Mouse (Mus musculus) hindbrain, embryonic 12.5 days (tissue): ENCODE results near the gene Npcd. TPM values are rescaled to one million over a fixed set of nuclear protein-coding genes. Genes with fewer than 3 reads are reported as not detected.

Experiments
- ATAC-seq: fragments of 200-750 bp; cut with Nextera tagmentation; 2 replicates; pipeline ENCODE4 v1.8.0; 2017; ENCODE audit warnings: moderate TSS enrichment; ENCODE audit not compliant: low FRiP score
- H3K27ac ChIP-seq: fragments of 300-500 bp; sonication (generic); 2 replicates; pipeline ENCODE4 v1.5.1; 2016; ENCODE audit warnings: mild to moderate bottlenecking
- H3K27me3 ChIP-seq: fragments of 300-500 bp; sonication (generic); 2 replicates; pipeline ENCODE4 v1.6.1; 2016; ENCODE audit warnings: mild to moderate bottlenecking
- H3K36me3 ChIP-seq: fragments of 300-500 bp; sonication (generic); 2 replicates; pipeline ENCODE4 v1.6.1; 2016; ENCODE audit warnings: mild to moderate bottlenecking
- H3K4me1 ChIP-seq: fragments of 300-500 bp; sonication (generic); 2 replicates; pipeline ENCODE4 v1.6.1; 2016
- H3K4me2 ChIP-seq: fragments of 300-500 bp; sonication (generic); replicated peaks from 2 replicates; pipeline ENCODE4 v1.6.1; 2016; ENCODE audit warnings: mild to moderate bottlenecking
- H3K4me3 ChIP-seq: fragments of 300-500 bp; sonication (generic); 2 replicates; pipeline ENCODE4 v1.5.1; 2016; ENCODE audit warnings: mild to moderate bottlenecking
- H3K9ac ChIP-seq: fragments of 300-500 bp; sonication (generic); 2 replicates; pipeline ENCODE4 v1.6.1; 2016; ENCODE audit warnings: mild to moderate bottlenecking, moderate library complexity
- H3K9me3 ChIP-seq: fragments of 300-500 bp; sonication (generic); replicated peaks from 2 replicates; pipeline ENCODE4 v1.6.1; 2016; ENCODE audit warnings: mild to moderate bottlenecking
- WGBS: fragments of 180-500 bp; shearing (Covaris S2); methylation state at CpG from one replicate; pipeline ENCODE4 v1.1.7; 2016; 5-methylcytosine and 5-hydroxymethylcytosine counted together
- polyA plus RNA-seq: library from polyadenylated mRNA; unstranded; fragments of >200 nt; fragmentation: Nextera tagmentation; extraction: Ambion mirVana; gene quantifications from 2 replicates; pipeline ENCODE4 v1.2.1, GENCODE M21; 2016

Gene Npcd
- polyA plus RNA-seq, 1 experiment from 2014 or later, result 0.61 TPM

DNA sequence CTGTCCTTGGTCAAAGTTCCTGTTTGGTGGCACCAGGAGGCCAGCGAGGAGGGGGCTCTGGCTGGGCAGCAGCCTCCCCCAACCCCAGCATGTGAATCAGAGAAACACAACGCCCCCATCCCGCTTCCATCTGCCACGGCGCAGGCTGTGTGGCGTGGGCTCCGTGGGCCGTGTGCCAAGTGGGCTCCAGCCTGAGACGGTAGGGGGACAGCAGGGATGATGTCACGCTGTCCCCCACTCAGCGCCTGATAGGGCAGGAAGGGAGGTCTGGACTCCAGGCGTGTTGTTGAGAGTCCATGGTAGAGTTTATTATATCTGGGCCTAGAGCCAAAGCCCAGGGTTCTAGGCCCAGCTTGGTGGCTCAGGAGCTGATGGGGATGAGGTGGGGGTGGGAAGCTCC, 37.8 kb downstream of the Npcd start:
- Histone ChIP-seq H3K9me3 (no peaks in the 10 kb centered on the region), H3K9ac (no peak overlapping the region), H3K4me3 (no peak overlapping the region), H3K36me3 (no peaks in the 10 kb centered on the region), H3K27ac (no peak overlapping the region), H3K27me3 (peaks cover 19% of the 10 kb centered on the region), H3K4me2 (no peak overlapping the region), H3K4me1 (peaks cover 10% of the 10 kb centered on the region)
- 83% methylated on average over 12 of the region's 12 CpGs for whole genome bisulfite sequencing
- ATAC-seq, result no peak

DNA sequence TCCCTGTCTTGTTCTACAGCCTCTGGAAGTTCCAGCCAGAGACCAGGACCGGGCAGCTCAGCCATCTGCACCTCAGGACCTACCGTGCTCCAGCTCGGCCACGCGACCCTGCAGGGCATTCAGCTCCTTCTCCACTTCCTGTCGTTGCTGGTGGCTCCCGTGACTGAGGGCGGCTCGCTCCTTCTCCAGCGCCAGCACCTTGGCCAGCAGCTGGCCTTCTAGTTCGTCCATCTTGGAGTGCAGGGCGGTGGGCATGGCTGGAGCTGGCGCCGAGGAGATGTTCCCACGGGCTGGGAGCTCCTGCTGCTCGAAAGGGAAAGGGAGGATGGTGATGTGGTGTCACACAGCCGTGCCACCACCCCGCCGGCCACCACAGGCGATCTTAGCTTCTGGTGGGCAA, 39.9 kb downstream of the Npcd start:
- H3K4me2 ChIP-seq, result no peak overlapping the region
- H3K9ac ChIP-seq, result no peak overlapping the region
- no peak for ATAC-seq
- H3K9me3 ChIP-seq, result no peaks in the 10 kb centered on the region
- H3K4me3 ChIP-seq, result no peak overlapping the region
- H3K4me1 ChIP-seq, result peaks cover 3% of the 10 kb centered on the region; the same call in 1 of the 2 replicates
- H3K27ac ChIP-seq, result no peak overlapping the region
- WGBS, result 33% methylated on average over 20 of the region's 20 CpGs
- H3K36me3 ChIP-seq, result no peaks in the 10 kb centered on the region
- H3K27me3 ChIP-seq, result peaks cover 28% of the 10 kb centered on the region

DNA sequence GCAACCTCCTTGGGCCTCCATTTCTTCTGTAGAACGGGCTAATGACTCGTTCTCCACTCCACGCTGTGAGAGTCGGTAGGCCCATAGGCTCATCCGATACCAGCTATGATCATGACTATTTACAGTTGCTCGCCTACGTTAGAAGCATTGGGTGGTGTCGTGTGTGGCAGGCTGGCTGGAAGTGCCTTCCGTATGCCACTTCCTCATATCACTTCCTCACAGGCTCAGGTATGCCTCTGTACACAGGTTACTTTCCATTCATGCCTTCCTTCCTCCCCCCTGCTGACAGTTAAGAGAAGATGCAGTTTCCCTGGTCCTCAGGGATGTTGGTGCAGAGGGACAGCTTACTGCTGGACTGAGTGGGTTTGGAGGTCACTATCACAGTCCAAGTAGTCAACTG, 41.0 kb downstream of the Npcd start:
- H3K9me3 ChIP-seq, result no peaks in the 10 kb centered on the region
- no peak overlapping the region for H3K4me3 ChIP-seq
- no peak overlapping the region for H3K9ac ChIP-seq
- H3K27me3 ChIP-seq, result peaks cover 28% of the 10 kb centered on the region
- peaks cover 7% of the 10 kb centered on the region for H3K4me1 ChIP-seq
- no peaks in the 10 kb centered on the region for H3K36me3 ChIP-seq
- no peak overlapping the region for H3K27ac ChIP-seq
- WGBS, result 87% methylated on average over 9 of the region's 9 CpGs
- no peak for ATAC-seq
- no peak overlapping the region for H3K4me2 ChIP-seq

DNA sequence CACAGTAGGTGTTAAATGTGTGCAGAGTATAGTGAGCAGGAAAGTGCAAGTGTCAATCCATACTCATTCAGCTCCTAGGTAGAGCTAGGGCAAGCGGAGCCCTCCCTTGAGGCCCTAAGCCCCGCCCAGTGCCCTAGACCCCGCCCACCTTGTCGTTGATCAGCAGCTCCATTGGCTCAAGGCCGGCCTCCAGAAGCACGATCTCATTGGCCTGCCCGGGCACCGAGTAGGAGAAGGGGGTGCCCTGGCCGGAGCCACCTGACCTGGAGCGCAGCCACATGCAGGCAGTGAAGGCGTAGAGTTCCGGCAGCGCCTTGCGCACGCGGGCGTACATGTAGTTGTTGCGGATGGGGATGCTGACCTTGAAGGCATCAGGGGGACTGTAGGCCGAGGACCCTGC, 41.6 kb downstream of the Npcd start:
- ATAC-seq, result no peak
- 16% methylated on average over 19 of the region's 19 CpGs for WGBS

DNA sequence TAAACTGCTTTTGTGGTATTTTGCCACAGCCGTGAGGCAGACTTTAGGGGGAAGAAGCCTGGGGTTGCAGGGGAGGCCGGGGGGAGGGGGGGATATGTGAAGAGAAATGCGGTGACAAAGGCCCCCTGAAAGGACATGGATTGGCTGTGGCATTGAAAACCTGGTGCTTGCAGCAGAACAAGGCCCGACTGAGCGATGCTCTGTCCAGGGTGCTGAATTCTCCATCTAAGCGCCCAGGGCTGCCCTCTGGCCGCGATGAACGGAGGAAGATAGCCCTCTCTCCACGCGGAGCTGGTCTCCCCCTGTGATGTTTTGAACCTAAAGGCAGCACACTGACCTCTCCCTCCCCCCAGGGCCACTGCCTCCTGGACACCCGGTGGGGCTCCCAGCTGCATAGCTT, 42.5 kb downstream of the Npcd start:
- ATAC-seq, result no peak
- H3K4me1 ChIP-seq, result peaks cover 19% of the 10 kb centered on the region
- 3% methylated on average over 12 of the region's 12 CpGs for WGBS
- no peaks in the 10 kb centered on the region for H3K9me3 ChIP-seq
- H3K36me3 ChIP-seq, result no peaks in the 10 kb centered on the region
- no peak overlapping the region for H3K9ac ChIP-seq
- no peak overlapping the region for H3K27ac ChIP-seq
- H3K4me2 ChIP-seq, result no peak overlapping the region
- H3K27me3 ChIP-seq, result peaks cover 28% of the 10 kb centered on the region
- no peak overlapping the region for H3K4me3 ChIP-seq

More for the DNA sequence above, 41.6 kb downstream of the Npcd start:
- no peaks in the 10 kb centered on the region for H3K9me3 ChIP-seq
- H3K4me1 ChIP-seq, result peaks cover 13% of the 10 kb centered on the region
- H3K9ac ChIP-seq, result no peak overlapping the region
- H3K27ac ChIP-seq, result no peak overlapping the region
- 0 out of 2 replicates have a peak overlapping the region, but pooled peaks have one; percentile 4 for H3K4me2 ChIP-seq
- H3K4me3 ChIP-seq, result no peak overlapping the region
- H3K36me3 ChIP-seq, result no peaks in the 10 kb centered on the region
- H3K27me3 ChIP-seq, result peaks cover 28% of the 10 kb centered on the region

DNA sequence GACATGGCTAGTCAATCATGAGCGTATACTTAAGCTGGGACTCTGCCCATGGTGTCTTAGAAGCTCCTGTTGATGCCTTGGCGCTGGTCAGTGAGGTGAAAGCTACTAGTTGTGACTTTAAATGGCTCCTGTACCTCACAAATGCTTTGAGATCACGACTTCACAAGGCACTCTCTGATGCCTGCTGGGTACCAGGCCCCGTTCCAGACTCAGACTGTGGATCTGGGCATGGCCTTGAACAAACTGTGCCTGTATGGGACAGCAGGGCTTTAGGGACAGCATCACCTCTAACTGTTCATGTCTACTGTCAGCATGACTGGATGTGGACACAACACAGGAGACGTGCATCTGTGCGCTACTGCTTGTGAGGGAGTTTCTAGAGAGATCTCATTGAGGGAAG, 43.1 kb downstream of the Npcd start:
- WGBS, result 87% methylated on average over 6 of the region's 6 CpGs
- H3K4me2 ChIP-seq, result no peak overlapping the region
- no peaks in the 10 kb centered on the region for H3K9me3 ChIP-seq
- no peaks in the 10 kb centered on the region for H3K36me3 ChIP-seq
- no peak overlapping the region for H3K4me3 ChIP-seq
- no peak for ATAC-seq
- H3K27ac ChIP-seq, result no peak overlapping the region
- peaks cover 19% of the 10 kb centered on the region for H3K4me1 ChIP-seq
- H3K27me3 ChIP-seq, result peaks cover 28% of the 10 kb centered on the region
- H3K9ac ChIP-seq, result no peak overlapping the region

DNA sequence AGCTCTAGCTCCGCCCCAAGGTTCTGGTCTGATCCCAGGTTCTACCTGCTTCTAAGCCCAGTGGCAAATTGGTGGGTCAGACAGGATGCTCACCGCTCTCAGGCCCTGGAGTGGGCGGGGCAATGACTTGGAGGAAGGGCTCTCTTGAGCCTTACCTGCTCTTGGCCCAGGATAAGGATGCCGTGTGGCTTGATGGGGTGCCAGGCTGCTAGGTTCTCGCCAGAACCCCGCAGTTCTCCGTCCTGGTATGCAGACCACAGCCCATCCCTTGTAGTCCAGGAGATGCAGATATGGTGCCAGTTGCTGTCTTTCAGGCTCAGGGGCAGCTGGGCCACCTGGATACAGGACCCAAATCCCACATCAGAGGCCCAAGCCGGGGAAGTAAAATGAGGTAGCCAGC, 43.9 kb downstream of the Npcd start:
- Histone ChIP-seq H3K27me3 (peaks cover 28% of the 10 kb centered on the region), H3K4me2 (no peak overlapping the region), H3K9me3 (no peaks in the 10 kb centered on the region), H3K36me3 (no peaks in the 10 kb centered on the region), H3K9ac (no peak overlapping the region), H3K4me3 (no peak overlapping the region), H3K27ac (no peak overlapping the region), H3K4me1 (peaks cover 19% of the 10 kb centered on the region)
- 54% methylated on average over 8 of the region's 8 CpGs for WGBS
- ATAC-seq, result no peak

DNA sequence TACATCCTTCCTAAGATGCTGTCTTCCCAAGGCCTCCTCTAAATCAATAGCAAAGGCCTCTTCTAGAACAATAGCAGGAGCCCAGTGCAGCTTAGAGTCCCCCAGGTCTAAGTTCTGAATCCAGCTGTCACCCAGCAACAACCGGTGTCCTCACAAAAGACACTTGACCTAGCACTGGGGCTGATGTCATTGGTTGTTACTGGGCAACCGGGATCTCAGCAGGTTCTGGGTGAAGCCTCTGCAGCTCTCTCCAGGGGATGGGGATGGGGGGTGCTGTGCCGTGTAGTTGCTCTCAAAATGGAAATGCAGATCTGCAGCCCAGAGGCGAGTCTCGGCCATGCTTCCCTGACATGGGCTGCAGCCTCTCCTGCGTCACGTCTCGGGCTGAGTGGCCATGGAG, 46.2 kb downstream of the Npcd start:
- 0 out of 2 replicates have a peak, but pooled peaks have one; percentile 47 for ATAC-seq
- peak overlapping the region; percentile 68 for H3K27ac ChIP-seq
- no peak overlapping the region; the same call in 1 of the 2 replicates for H3K4me2 ChIP-seq
- H3K9ac ChIP-seq, result no peak overlapping the region
- peaks cover 28% of the 10 kb centered on the region for H3K27me3 ChIP-seq
- H3K4me3 ChIP-seq, result no peak overlapping the region
- no peaks in the 10 kb centered on the region for H3K9me3 ChIP-seq
- WGBS, result 37% methylated on average over 8 of the region's 8 CpGs
- H3K4me1 ChIP-seq, result peaks cover 19% of the 10 kb centered on the region
- no peaks in the 10 kb centered on the region for H3K36me3 ChIP-seq

DNA sequence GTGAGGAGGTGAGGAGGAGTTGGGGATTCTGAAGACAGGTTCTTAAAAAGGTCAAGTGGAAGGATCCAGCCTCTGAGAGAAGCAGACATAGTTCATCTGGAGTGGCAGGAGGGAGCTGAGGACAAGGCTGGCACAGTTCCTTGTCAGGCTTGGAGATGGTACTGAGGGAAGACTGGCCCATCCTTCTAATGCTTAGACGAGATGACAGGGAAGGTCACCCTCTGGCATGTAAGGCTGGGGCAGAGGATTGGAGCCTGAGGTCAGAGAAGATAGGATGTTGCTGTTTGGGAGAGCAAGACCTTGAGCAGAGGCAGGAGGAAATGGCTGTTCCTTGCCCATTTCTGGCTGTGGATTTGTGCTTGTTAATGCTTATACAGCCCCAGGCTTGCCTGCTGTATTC, 49.0 kb downstream of the Npcd start:
- Histone ChIP-seq H3K4me2 (no peak overlapping the region), H3K36me3 (no peaks in the 10 kb centered on the region), H3K9ac (no peak overlapping the region), H3K9me3 (no peaks in the 10 kb centered on the region), H3K27me3 (peaks cover 8% of the 10 kb centered on the region), H3K4me1 (peaks cover 16% of the 10 kb centered on the region), H3K27ac (no peak overlapping the region), H3K4me3 (no peak overlapping the region)
- 36% methylated on average over 1 of the region's 1 CpGs for WGBS
- ATAC-seq, result no peak

DNA sequence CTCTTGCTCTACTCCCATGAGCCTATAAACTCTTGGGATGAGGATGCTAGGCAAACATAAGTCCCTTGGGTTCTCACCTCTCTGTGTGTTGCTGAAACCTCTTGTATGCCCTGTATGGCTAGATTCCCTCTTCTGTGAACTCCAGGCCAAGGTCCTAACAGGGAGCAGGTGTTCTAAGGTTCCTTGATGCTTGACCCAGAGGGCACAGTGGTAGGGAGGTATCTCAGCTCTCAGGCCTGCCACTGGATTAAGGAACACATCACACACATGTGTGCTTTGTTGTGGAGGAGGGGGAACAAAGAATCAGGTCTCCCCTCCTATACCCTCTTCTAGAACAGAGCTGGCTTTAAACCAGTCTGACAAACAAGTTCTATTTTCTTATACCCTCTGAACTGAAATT, 56.3 kb downstream of the Npcd start, which contains the start of gene Dnal4:
Gene Dnal4, minus strand, starts transcription at position 101 of the 400 bp plus-strand sequence.
- ATAC-seq, result no peak
- H3K27ac ChIP-seq, result no peak within 1 kb of the TSS
- peaks cover 17% of the 10 kb centered on the region for H3K4me1 ChIP-seq
- no peaks in the 10 kb centered on the region for H3K36me3 ChIP-seq
- H3K4me3 ChIP-seq, result no peak within 1 kb of the TSS
- H3K27me3 ChIP-seq, result no peaks in the 10 kb centered on the region
- H3K9ac ChIP-seq, result no peak within 1 kb of the TSS
- no peaks in the 10 kb centered on the region for H3K9me3 ChIP-seq
- H3K4me2 ChIP-seq, result no peak within 1 kb of the TSS

DNA sequence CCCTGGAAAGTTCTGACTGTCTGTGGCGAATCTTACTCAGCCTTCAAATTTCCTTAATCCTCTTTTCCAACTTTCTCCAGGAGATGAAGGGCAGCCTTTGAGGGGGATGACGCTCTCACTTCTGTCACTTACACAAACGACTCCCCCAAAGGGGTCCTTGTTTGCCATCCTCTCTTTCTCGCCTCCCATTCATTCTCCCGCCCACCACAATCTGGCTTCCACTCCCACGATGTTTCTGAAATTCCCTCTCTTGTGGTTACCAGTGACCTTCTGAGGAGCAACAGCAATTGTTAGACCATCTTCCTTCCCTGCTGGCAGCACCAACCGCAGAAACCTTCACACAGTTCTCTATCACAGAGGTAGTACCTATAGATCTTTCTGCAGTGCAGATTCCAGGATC, 58.4 kb downstream of the Npcd start:
- Histone ChIP-seq H3K9ac (no peak overlapping the region), H3K4me1 (peaks cover 17% of the 10 kb centered on the region), H3K9me3 (no peaks in the 10 kb centered on the region), H3K27ac (no peak overlapping the region), H3K27me3 (no peaks in the 10 kb centered on the region), H3K36me3 (no peaks in the 10 kb centered on the region; the same call in 1 of the 2 replicates), H3K4me2 (no peak overlapping the region), H3K4me3 (no peak overlapping the region)
- no peak for ATAC-seq
- WGBS, result 60% methylated on average over 7 of the region's 7 CpGs

DNA sequence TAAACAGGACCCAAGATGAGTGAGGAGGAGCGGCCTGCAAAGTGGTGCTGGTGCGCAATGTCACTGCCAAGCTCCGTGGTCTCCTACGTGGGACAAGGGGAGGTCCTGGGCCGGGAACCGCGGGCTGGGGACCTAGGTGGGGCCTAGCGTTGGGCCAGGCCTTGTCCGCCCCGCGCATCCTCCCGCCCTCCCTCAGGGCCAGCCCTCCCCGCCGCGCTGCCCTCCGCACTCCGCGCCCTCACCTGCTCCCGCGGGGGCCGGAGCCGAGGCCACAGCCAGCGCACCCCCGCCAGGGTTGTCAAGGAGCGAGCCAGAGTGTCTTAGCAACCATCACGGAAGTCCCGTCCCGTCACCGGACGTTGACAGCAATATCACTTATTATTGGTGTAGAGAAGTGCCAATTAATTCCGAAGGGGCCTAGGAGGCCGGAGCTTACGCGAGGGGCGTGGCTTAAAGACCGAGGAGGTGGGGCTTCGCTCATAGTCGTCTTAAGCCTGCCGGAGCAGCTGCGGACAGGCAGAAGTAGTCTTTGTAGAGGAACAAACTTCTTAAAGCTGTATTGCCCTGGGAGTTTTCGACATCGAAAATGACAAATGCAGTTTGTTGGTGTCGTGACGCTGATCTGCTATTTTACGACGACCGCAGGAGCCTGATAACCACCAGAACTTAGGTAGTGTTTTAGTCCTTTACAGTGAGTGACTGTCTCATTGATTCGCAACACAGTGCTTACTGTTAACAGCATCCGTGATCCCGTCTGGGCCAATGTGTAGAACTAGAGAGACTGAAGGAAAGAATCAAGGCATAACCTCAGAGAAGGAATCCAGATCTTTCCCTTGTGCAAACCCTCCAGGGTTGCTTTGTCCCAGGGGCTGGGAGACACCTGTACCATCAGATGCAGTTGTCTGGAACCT, 59.7 kb downstream of the Npcd start:
- peak; percentile 98 for ATAC-seq
- H3K9ac ChIP-seq, result peak overlapping the region; percentile 82
- H3K27ac ChIP-seq, result peak overlapping the region; percentile 52
- peaks cover 17% of the 10 kb centered on the region for H3K4me1 ChIP-seq
- no peaks in the 10 kb centered on the region for H3K27me3 ChIP-seq
- 1% methylated on average over 46 of the region's 50 CpGs for WGBS
- H3K4me2 ChIP-seq, result peak overlapping the region; percentile 71
- no peaks in the 10 kb centered on the region for H3K9me3 ChIP-seq
- H3K36me3 ChIP-seq, result no peaks in the 10 kb centered on the region; the same call in 1 of the 2 replicates
- H3K4me3 ChIP-seq, result peak overlapping the region; percentile 69
